Mouse (Mus musculus): ENCODE measurements around the gene Defb22.

The Defb22 gene

DNA sequence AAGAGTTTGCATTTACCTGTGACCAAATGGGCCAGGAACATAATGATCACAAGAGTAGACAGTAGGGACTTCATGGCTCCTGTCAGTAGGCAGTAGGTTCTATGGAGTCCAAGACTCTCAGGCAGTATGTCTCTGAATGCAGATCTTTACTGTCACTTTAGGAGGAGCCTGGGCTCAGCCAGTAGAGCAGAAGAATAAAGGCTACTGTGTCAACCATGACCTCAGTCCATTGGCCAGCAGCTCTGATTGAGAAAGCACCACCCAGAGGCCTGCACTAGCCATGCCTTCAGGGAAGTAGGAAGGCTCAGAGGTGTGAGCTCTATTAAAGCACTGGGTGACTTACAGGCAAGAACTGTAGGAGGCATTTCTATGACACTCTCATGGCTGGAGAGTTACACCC, at the start of gene Defb22:
Gene Defb22, minus strand, starts transcription at position 101 of the 400 bp plus-strand sequence.
- DNase-seq (ENCODE audit: low spot score in 2 of 2), result no peak

DNA sequence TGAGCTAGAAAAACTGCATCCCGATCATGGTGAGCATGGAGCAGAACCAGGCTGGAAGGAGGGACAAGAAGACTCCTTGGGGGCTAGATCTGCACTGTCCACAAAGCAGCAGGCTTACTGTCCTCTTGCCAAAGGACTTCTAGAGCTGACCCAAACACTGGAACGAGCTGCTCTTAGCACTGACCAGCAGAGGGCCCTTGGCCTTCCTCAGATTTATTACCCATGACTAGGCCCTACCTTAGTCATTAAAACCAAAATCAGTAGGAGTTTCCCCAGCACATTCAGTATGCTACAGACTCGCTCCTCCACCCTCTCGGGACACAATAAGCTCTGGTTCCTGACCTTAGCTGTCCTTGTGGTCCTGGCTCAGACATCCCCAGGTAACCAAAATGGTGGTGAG, 28.0 kb upstream of the Defb22 start, which contains the start of gene Defb28:
Gene Defb28, plus strand, starts transcription at position 275 of the 400 bp plus-strand sequence.
- DNase-seq (ENCODE audit: low spot score in 2 of 2), result no peak

GRCm38 (mm10) chr2:152516084-152516483, 26.1 kb upstream of the Defb22 start:
- no peak for DNase-seq (ENCODE audit: low spot score in 2 of 2)

DNA sequence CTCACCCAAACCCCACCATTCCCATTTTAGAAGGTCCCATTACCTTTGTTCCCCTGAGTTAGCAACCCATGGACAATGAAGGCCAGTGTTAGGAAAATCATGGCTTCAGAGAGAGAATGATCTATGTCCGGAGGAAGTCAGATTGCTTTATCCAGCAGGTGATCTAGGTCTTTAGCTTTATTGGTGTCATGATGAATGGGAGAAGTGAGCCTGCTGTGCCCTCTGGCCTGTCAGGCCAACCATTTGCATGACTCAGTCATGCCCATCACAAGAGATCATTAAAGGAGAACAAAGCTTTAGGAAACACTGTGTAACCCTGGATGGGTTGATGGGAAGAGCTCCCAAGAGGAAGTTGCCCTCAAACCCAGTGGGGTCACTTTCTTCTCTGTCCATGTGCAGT, 21.7 kb upstream of the Defb22 start, which contains the start of gene Defb26:
Gene Defb26, minus strand, starts transcription at position 101 of the 400 bp plus-strand sequence.
- no peak for DNase-seq (ENCODE audit: low spot score in 2 of 2)

DNA sequence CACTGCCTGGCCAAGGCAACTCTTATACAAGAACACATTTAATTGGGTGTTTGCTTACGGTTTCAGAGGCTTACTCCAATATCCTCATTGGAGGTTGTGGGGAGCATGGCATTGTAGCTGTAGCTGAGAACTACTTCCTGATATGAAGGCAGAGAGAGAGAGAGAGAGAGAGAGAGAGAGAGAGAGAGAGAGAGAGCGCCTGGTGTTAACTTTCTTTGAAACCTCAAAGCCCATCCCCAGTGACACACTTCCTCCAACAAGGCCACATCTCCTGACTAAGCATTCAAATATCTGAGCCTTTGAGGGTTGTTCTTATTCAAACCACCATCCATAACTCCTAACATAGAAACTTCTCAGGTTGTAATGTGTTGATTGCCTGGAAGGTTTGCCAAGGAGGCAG, 14.0 kb upstream of the Defb22 start:
- DNase-seq (ENCODE audit: low spot score in 2 of 2), result no peak

DNA sequence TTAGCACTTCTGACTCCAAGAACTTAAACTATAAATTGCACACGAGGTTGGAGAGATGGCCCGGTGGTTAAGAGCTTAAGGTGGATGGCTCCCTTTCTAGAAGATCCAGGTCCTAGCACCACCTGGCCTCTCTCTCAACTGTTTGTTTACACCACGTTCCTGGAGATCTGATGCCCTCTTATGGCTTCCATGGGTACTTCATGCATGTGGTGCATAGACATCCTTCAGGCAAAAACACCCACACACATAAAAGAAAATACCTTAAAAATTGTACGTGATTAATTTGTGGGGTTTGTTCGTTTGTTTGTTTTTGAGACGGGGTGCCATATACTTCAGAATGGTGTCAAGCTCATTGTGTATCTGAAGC, 10.9 kb upstream of the Defb22 start:
- no peak for DNase-seq (ENCODE audit: low spot score in 2 of 2)

DNA sequence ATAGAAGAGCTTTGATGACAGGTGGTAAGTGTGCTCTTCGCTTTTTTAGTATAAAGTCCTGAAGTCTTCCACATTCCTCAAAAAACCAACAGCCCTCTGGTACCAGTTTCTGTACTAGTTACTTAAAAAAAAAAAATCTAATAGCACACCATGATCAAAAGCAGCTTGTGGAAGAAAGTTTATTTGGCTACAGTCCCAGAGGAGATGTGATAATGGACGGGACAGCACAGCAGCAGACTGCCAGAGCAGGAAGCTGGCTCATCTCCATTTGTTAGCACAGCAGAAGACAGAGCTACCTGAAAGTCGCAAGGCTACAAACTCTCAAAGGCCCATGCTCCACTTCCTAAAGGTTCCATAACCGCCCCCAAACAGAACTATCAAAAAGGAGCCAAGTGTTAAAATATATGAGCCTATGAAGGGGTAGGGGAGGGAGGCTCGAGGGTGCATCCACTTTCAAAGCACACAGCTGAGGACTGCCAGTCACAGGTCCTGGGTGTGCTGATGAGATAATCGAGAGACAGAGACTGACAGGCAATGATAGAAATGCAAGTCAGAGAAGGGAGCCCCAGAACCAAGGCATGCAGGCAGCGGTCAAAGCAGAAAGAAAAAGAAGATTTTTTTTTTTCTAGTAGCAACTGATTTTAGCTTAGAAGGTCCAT, 10.4 kb upstream of the Defb22 start:
- DNase-seq (ENCODE audit: low spot score in 2 of 2), result no peak

DNA sequence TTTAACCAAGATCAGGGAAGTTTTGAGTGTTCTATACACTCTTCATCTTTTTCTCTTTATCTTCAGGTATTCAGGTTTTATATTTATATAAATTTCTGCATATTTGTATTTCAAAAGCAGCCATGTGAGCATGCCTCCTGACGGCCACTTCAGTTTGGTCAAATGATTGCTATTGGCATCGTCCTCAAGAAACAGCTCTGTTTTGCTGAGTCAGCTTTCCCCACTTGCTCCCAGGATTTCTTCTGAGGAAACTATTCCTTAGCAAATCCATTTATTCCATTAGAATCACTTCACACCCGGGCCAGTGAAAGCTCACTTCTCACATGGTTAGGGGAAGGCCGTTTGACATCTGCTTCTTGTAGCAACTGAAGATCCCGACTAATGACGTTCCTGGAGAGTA, 8.1 kb upstream of the Defb22 start:
- DNase-seq (ENCODE audit: low spot score in 2 of 2), result no peak

DNA sequence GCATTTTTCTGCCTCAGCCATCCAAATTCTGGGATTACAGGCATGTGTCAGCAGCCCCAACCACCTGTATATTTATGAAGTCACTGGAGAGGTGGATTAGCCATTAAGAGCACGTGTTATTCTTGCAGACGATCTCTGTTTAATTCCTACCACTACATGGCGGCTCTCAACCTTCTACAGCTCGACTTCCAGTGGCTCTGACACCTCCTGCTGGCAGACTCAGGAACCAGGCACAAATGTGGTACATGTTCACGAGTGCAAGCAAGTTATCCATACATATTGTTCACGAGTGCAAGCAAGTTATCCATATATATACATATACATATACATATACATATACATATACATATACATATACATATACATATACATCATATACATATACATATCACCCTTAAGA, 3.2 kb upstream of the Defb22 start:
- DNase-seq (ENCODE audit: low spot score in 2 of 2), result no peak

GRCm38 (mm10) chr2:152487024-152487423, 2.9 kb downstream of the Defb22 start:
- no peak for DNase-seq (ENCODE audit: low spot score in 2 of 2)

DNA sequence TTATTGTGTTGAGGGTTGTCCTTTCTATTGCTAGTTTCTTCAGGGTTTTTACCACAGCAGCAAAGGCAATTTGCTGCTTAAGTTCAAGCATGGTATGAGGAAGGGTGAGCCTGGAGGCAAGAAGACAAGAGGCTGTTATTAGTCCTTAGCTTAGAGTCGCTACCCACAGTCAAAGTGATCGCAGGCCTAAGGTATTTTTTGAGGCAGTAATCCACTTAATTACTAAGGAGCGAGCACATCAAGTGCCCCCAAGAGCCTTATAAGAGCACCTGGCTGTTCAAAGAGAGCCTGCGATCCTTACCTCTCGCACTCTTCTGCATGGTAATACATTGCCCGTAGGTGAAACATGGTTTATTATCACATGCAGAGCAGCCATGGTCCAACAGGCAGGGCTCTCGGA, 8.2 kb downstream of the Defb22 start:
- DNase-seq (ENCODE audit: low spot score in 2 of 2), result no peak

- no peak for DNase-seq (ENCODE audit: low spot score in 2 of 2)
Measured at GRCm38 (mm10) chr2:152480881-152481280, 9.1 kb downstream of the Defb22 start.

- no peak for DNase-seq (ENCODE audit: low spot score in 2 of 2)
Measured at GRCm38 (mm10) chr2:152476763-152477162, 13.2 kb downstream of the Defb22 start, which contains the start of gene Defb20. Gene Defb20, plus strand, starts transcription at chr2:152477063.

DNA sequence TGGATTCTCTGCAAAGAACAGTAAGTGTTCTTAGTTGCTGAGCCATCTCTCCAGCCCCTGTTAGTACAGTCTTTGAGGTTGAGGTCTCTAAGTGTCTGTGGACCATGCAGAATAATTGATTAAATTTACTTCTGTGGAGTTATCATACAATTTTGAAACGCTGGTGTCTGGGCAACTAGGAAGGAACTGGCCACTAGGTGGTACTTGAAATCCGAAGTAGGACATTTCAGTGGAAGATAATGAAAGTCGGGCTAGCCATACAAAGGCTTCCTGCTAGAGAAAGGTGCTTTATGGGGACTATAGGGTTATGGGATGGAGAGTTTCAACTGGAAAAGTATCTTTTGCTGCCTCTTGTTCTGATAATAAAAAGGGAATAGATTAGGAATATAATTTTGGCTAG, 17.5 kb downstream of the Defb22 start:
- DNase-seq (ENCODE audit: low spot score in 2 of 2), result no peak

DNA sequence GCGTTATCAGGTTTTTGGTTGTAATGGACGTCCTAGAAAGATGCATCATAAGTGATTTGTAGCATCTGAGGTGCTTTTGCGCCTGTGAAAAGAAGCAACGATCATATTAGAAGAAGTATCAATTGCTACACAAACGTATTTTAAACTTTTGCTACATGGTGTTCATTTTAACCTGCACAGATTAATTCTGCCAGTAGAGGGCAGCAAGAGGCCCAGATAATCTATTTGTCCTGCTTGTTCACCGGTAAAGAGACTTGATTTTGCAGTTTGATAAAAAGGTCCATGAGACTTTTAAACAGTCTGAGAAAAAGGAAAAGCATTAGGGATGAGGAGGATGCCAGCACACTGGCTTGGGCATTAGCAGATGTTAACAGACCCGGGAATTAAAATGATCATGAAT, 19.0 kb downstream of the Defb22 start:
- DNase-seq (ENCODE audit: low spot score in 2 of 2), result peak; percentile 10 to 29

DNA sequence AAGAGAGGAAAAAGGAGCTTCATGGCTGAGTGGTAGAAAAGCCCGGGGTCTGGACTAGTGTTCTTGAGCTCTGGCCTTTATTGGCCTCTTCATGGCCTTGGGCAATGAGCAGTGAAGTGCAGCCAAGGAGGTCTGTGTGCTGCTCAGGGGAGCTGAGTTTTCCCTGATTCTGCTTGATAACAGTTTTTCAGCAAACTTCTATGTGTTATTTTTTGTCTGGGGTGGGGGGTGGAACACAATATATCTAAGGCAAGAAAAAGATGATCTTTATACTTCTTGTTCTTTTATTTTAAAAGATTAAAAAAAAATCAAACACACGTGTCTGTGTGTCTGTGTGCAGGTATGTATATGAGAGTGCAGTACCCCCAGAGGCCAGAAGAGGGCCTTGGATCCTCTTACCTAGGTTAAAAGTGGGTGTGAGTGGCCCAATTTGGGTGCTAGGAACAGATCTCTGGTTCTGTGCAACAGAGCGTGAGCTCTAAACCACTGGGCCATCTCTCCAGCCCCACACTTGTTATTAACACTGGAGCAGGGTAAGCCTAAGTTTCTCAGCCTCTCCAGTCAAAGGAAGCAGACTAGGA, 25.3 kb downstream of the Defb22 start, which contains the start of gene Defb23:
Gene Defb23, minus strand, starts transcription at position 51 of the 581 bp plus-strand sequence.
- no peak for DNase-seq (ENCODE audit: low spot score in 2 of 2)

GRCm38 (mm10) chr2:152459241-152459640, 30.7 kb downstream of the Defb22 start:
- DNase-seq (ENCODE audit: low spot score in 2 of 2), result no peak

GRCm38 (mm10) chr2:152452101-152452781, 37.7 kb downstream of the Defb22 start:
- DNase-seq (ENCODE audit: low spot score in 2 of 2), result no peak

DNA sequence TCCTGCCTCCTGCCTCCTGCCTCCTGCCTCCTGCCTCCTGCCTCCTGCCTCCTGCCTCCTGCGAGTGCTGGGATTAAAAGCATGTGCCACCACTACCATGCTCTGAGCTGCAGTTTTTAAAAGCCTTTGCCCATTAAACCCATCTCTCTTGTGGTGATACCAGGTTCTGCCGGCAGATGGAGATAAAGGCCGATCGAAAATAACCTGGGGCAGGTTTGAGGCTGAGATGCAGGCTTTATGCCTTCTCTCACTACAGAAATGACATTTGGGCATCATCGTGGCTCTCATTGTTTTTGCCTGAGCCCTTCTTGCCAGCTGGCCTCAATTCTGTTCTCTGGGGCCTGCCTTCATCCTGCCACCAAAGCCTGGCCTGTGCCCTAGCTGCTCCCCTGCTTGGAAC, 39.7 kb downstream of the Defb22 start:
- peak; percentile 32 to 42 for DNase-seq (ENCODE audit: low spot score in 2 of 2)

- no peak for DNase-seq (ENCODE audit: low spot score in 2 of 2)
Measured at GRCm38 (mm10) chr2:152447461-152447860, 42.5 kb downstream of the Defb22 start.

DNA sequence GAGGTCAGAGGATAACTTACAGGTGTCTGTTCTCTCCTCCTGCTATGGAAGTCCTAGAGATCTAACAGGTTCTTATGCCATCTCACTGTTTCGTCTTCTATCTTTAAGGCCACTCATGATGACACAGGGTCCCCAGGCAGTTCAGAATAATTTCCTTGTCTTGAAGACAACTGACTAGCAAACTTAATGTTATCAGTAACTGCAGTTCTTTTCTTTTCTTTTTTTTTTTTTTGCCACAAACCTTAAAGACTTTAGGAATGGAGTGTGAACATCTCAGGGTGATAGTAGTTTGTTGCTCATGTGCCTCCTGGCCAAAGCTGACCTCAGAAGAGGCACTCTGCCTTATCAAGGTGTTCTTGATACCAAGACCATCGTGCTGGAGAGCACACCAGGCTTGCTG, 43.3 kb downstream of the Defb22 start:
- DNase-seq (ENCODE audit: low spot score in 2 of 2), result no peak

DNA sequence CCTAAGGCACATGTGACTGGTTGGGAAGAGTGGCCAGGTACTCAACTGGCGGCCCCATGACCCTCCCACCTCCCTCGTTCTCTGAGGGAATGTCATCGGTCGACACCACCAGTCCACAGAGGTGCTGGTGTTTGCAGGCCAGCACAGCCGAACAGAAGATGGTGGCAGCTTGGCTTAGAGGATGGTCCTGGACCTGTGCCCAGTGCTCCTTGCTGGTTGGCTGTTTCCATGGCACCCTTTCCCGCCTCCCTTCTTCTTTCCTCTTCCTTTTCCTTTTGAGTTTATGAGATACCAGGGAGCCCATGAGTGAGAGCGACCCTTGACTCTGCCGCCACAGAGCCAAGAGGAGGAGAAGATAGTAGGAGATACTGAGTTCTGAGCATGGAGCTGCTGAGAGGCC, 46.7 kb downstream of the Defb22 start:
- no peak for DNase-seq (ENCODE audit: low spot score in 2 of 2)

- DNase-seq (ENCODE audit: low spot score in 2 of 2), result no peak
Measured at GRCm38 (mm10) chr2:152442322-152442721, 47.6 kb downstream of the Defb22 start.
